Mouse (Mus musculus) lung, embryonic 14.5 days (tissue): ENCODE results near the gene Tpgs1. TPM values are rescaled to one million over a fixed set of nuclear protein-coding genes. Genes with fewer than 3 reads are reported as not detected.
A peak's percentile ranks its signal among the peaks of the same experiment; 100 is the strongest.

Experiments
- ATAC-seq: fragments of 200-750 bp; cut with Nextera tagmentation; 2 replicates; pipeline ENCODE4 v1.8.0; 2017; ENCODE audit warnings: mild to moderate bottlenecking, moderate TSS enrichment, moderate library complexity; ENCODE audit not compliant: insufficient read depth
- DNase-seq: peaks from one replicate; pipeline ENCODE4 v3.0.0-alpha.2; 2015
- H3K27ac ChIP-seq: fragments of 300-500 bp; sonication (generic); 2 replicates; pipeline ENCODE4 v1.5.1; 2014; ENCODE audit warnings: low read depth, mild to moderate bottlenecking, moderate library complexity
- H3K27me3 ChIP-seq: fragments of 300-500 bp; sonication (generic); 2 replicates; pipeline ENCODE4 v1.6.1; 2014; ENCODE audit warnings: low read length, control low read depth; ENCODE audit not compliant: insufficient read depth
- H3K36me3 ChIP-seq: fragments of 300-500 bp; sonication (generic); 2 replicates; pipeline ENCODE4 v1.6.1; 2014; ENCODE audit warnings: control low read depth; ENCODE audit not compliant: insufficient read depth
- H3K4me1 ChIP-seq: fragments of 300-500 bp; sonication (generic); 2 replicates; pipeline ENCODE4 v1.6.1; 2014; ENCODE audit warnings: antibody characterized with exemption, control low read depth; ENCODE audit not compliant: insufficient read depth
- H3K4me2 ChIP-seq: fragments of 300-500 bp; sonication (generic); 2 replicates; pipeline ENCODE4 v1.6.1; 2014; ENCODE audit warnings: mild to moderate bottlenecking
- H3K4me3 ChIP-seq: fragments of 300-500 bp; sonication (generic); 2 replicates; pipeline ENCODE4 v1.5.1; 2014; ENCODE audit warnings: low read depth, low read length
- H3K9ac ChIP-seq: fragments of 300-500 bp; sonication (generic); 2 replicates; pipeline ENCODE4 v1.6.1; 2014
- H3K9me3 ChIP-seq: fragments of 300-500 bp; sonication (generic); 2 replicates; pipeline ENCODE4 v1.6.1; 2016; ENCODE audit warnings: low read depth, low read length, control low read depth
- CTCF ChIP-seq: IDR thresholded peaks from 2 replicates; pipeline ENCODE4 v1.5.1; 2016; ENCODE audit warnings: antibody characterized with exemption, low read depth
- WGBS: fragments of 180-500 bp; shearing (Covaris S2); extraction: QIAGEN DNeasy Blood & Tissue Kit; methylation state at CpG from one replicate; pipeline ENCODE4 v1.1.7; 2014; 5-methylcytosine and 5-hydroxymethylcytosine counted together
- polyA plus RNA-seq: library from polyadenylated mRNA; unstranded; fragments of >200 nt; fragmentation: Nextera tagmentation; extraction: Ambion mirVana; gene quantifications from 2 replicates; pipeline ENCODE4 v1.2.1, GENCODE M21; 2014

The Tpgs1 gene
- polyA plus RNA-seq, 1 experiment from 2014 or later: 56.4 TPM

GRCm38 (mm10) chr10:79654946-79655395 lies 14.2 kb upstream of the Tpgs1 start:
- ATAC-seq (no peak), DNase-seq (no peak)
- TF ChIP-seq CTCF: no peak
- no peak overlapping the region for H3K4me2 ChIP-seq
- H3K4me1 ChIP-seq: no peaks in the 10 kb centered on the region
- no peaks in the 10 kb centered on the region for H3K27me3 ChIP-seq
- no peak overlapping the region for H3K9ac ChIP-seq
- no peak overlapping the region for H3K4me3 ChIP-seq
- H3K27ac ChIP-seq: no peak overlapping the region
- H3K9me3 ChIP-seq: no peaks in the 10 kb centered on the region
- 41% methylated on average over 1 of the region's 1 CpGs for WGBS
- no peaks in the 10 kb centered on the region for H3K36me3 ChIP-seq

GRCm38 (mm10) chr10:79658829-79659228 lies 10.3 kb upstream of the Tpgs1 start:
- Histone ChIP-seq H3K36me3 (no peaks in the 10 kb centered on the region), H3K27ac (no peak overlapping the region), H3K9ac (no peak overlapping the region; the same call in 1 of the 2 replicates), H3K27me3 (no peaks in the 10 kb centered on the region), H3K9me3 (no peaks in the 10 kb centered on the region), H3K4me3 (no peak overlapping the region), H3K4me2 (no peak overlapping the region), H3K4me1 (no peaks in the 10 kb centered on the region)
- 13% methylated on average over 4 of the region's 4 CpGs for WGBS
- ATAC-seq (no peak; the same call in 1 of the 2 replicates), DNase-seq (peak; percentile 44)
- peak; percentile 56 for TF ChIP-seq CTCF

GRCm38 (mm10) chr10:79660298-79660697 lies 8.9 kb upstream of the Tpgs1 start:
- ATAC-seq: no peak
- 73% methylated on average over 2 of the region's 2 CpGs for WGBS
- Histone ChIP-seq H3K4me2 (no peak overlapping the region), H3K27ac (no peak overlapping the region), H3K36me3 (no peaks in the 10 kb centered on the region), H3K9ac (no peak overlapping the region), H3K9me3 (no peaks in the 10 kb centered on the region), H3K4me1 (no peaks in the 10 kb centered on the region), H3K4me3 (no peak overlapping the region), H3K27me3 (no peaks in the 10 kb centered on the region)
- DNase-seq: no peak
- peak; percentile 65 for TF ChIP-seq CTCF

GRCm38 (mm10) chr10:79661861-79662260 lies 7.3 kb upstream of the Tpgs1 start:
- ATAC-seq (no peak), DNase-seq (no peak)
- Histone ChIP-seq H3K27me3 (no peaks in the 10 kb centered on the region), H3K4me2 (no peak overlapping the region), H3K4me3 (no peak overlapping the region), H3K9ac (no peak overlapping the region), H3K9me3 (no peaks in the 10 kb centered on the region), H3K4me1 (no peaks in the 10 kb centered on the region), H3K27ac (no peak overlapping the region), H3K36me3 (no peaks in the 10 kb centered on the region)
- no peak for TF ChIP-seq CTCF
- 39% methylated on average over 3 of the region's 3 CpGs for WGBS

- DNase-seq (peak; percentile 80), ATAC-seq (no peak)
- Histone ChIP-seq H3K27ac (no peak within 1 kb of the TSS), H3K27me3 (no peaks in the 10 kb centered on the region), H3K9me3 (no peaks in the 10 kb centered on the region), H3K9ac (no peak within 1 kb of the TSS), H3K4me3 (no peak within 1 kb of the TSS), H3K4me1 (no peaks in the 10 kb centered on the region), H3K4me2 (no peak within 1 kb of the TSS), H3K36me3 (no peaks in the 10 kb centered on the region)
- TF ChIP-seq CTCF: peak; percentile 94
- WGBS: 8% methylated on average over 13 of the region's 13 CpGs
These were observed 5.0 kb upstream of the Tpgs1 start, which contains the start of gene Madcam1 for GRCm38 (mm10) chr10:79664131-79664665. TSS of gene Madcam1 (plus strand) at chr10:79664559.

- Histone ChIP-seq H3K4me2 (no peak overlapping the region), H3K4me3 (no peak overlapping the region), H3K27me3 (no peaks in the 10 kb centered on the region), H3K4me1 (peaks cover under 1% of the 10 kb centered on the region), H3K36me3 (no peaks in the 10 kb centered on the region), H3K9ac (no peak overlapping the region), H3K27ac (no peak overlapping the region), H3K9me3 (no peaks in the 10 kb centered on the region)
- WGBS: 86% methylated on average over 8 of the region's 8 CpGs
- TF ChIP-seq CTCF: no peak
- ATAC-seq (no peak), DNase-seq (no peak)
These were observed 4.1 kb upstream of the Tpgs1 start for GRCm38 (mm10) chr10:79665051-79665450.

- ATAC-seq: no peak
- H3K9ac ChIP-seq: no peak overlapping the region
- WGBS: 60% methylated on average over 9 of the region's 9 CpGs
- no peak overlapping the region for H3K4me3 ChIP-seq
- no peaks in the 10 kb centered on the region for H3K36me3 ChIP-seq
- H3K4me2 ChIP-seq: no peak overlapping the region
- peaks cover 9% of the 10 kb centered on the region for H3K4me1 ChIP-seq
- no peak overlapping the region for H3K27ac ChIP-seq
- DNase-seq: no peak
- no peak for TF ChIP-seq CTCF
- H3K9me3 ChIP-seq: no peaks in the 10 kb centered on the region
- H3K27me3 ChIP-seq: no peaks in the 10 kb centered on the region
These were observed 2.7 kb upstream of the Tpgs1 start for GRCm38 (mm10) chr10:79666493-79666892.

GRCm38 (mm10) chr10:79668076-79668475 lies 1.1 kb upstream of the Tpgs1 start:
- H3K27ac ChIP-seq: no peak overlapping the region
- TF ChIP-seq CTCF: no peak
- no peak overlapping the region for H3K4me2 ChIP-seq
- no peaks in the 10 kb centered on the region for H3K36me3 ChIP-seq
- ATAC-seq: no peak
- H3K4me3 ChIP-seq: no peak overlapping the region
- no peaks in the 10 kb centered on the region for H3K27me3 ChIP-seq
- DNase-seq: no peak
- WGBS: 71% methylated on average over 5 of the region's 5 CpGs
- no peaks in the 10 kb centered on the region for H3K9me3 ChIP-seq
- peaks cover 9% of the 10 kb centered on the region for H3K4me1 ChIP-seq
- no peak overlapping the region for H3K9ac ChIP-seq
